Mouse (Mus musculus): ENCODE results near the gene Rreb1.

DNA sequence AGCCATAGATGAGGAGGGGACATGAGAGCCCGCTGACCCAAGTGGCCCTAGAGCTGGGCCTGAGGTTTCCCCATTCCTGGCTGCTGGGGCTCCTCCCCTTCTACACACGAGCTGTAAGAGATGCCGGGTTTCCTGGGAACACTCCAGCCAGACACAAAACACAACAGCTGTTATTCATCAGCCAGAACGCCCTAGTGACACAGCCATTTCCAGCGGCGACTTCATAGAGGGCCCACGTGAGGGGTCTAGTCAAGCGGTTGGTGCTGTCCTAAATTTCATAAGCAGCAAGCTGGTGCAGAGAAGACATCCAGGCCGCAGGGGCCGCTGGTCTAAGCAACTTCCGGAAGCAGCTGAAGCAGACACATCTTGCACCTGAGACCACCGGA lies 188.8 kb downstream of the Rreb1 start:
- no peak for TF ChIP-seq CTCF (IDR thresholded peaks at IDR 0.05 in 2 of 3, conservative IDR thresholded peaks at IDR 0.05 in 1 of 3; ENCODE audit: control insufficient read depth in 1 of 3, insufficient read depth in 1 of 3, low read depth in 2 of 3, low read length in 3 of 3, poor library complexity in 1 of 3, severe bottlenecking in 1 of 3)
- TF ChIP-seq TBP (IDR thresholded peaks at IDR 0.05; ENCODE audit: low read depth, low read length), result no peak
- no peak for TF ChIP-seq CHD1 (IDR thresholded peaks at IDR 0.05; ENCODE audit: low read depth, low read length)
- no peak for TF ChIP-seq CHD2 (IDR thresholded peaks at IDR 0.05; ENCODE audit: low read length)
- TF ChIP-seq ETS1 (IDR thresholded peaks at IDR 0.05; ENCODE audit: low read depth, low read length), result no peak
- TF ChIP-seq MYC (IDR thresholded peaks at IDR 0.05; ENCODE audit: low read depth, low read length), result no peak
